Mouse (Mus musculus): Measurements from ENCODE around the gene Snd1.

Snd1 gene

GRCm38 (mm10) chr6:28866206-28866605 is 391.3 kb downstream of the Snd1 start:
- no peak for DNase-seq (ENCODE audit: low read depth, low spot score)

DNA sequence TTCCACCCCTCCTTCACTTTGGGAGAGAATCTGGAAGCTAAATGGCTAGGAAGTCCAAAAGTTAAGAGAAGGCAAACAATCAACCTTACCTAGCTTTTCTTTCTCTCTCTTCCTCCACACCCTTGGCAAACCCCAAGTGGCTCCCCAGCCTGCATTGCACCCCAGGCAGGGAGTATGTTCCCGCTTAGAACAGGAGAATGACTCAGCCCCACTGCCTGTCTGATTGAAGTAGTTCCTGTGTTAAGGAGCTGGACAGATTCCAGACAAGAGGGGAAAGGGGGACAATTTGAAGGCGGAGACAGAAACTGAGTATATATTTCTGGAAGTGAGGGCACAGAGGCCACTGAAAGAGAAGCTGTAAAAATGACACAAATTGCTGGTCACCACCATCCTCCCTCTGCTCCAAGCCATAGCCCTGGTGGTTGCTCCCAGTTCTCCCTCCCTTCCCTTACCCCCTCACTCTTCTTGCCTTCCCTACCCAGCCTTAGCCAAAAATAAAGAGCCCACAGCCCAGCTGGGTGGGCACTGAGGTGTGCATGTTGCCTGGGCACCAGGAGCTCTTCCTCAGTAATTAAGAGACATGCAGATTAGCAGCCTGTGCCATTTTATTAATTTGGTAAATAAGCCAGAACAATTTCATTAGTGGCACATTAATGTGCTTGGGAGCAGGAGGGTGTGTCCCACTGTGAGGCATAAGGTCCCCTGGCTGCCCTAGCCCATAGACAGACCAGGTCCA is 392.7 kb downstream of the Snd1 start:
- DNase-seq (ENCODE audit: low read depth, low spot score): no peak

- no peak for DNase-seq (ENCODE audit: low read depth, low spot score)
Observed at GRCm38 (mm10) chr6:28871725-28872420, 396.9 kb downstream of the Snd1 start.

DNA sequence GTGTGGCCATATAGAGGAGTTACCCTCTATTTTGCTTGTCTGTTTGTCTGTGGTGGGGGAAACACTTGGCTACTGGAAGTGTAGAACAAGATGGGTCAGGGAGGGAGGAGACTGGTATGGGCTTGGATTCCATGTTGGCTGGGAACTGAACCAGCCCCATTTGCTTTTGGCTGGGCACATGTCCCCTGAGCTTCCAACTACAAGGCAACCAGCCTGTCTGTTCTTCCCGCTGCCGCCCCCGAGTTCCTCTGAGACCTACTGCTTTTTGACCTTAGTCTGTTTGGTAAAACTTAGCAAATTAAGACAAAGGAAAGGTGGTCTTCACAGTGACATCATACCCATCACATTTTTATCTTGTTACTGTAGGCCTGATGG is 397.5 kb downstream of the Snd1 start:
- DNase-seq (ENCODE audit: low read depth, low spot score): no peak

- no peak for DNase-seq (ENCODE audit: low read depth, low spot score)
Observed at GRCm38 (mm10) chr6:28874053-28874452, 399.1 kb downstream of the Snd1 start.

DNA sequence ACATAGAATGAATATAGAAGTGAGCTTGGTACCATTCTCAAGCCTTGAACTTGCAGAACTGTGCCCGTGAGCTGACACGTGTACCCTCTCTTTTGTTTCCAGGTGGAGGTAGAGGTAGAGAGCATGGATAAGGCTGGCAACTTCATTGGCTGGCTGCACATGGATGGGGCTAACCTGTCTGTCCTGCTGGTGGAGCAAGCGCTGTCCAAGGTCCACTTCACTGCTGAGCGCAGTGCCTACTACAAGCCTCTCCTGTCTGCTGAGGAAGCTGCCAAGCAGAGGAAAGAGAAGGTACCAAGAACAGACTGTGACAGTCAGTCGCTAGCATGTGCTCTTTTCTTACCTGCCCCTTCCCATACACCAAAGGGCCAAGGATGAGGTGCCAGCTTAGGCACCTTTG is 399.8 kb downstream of the Snd1 start:
- DNase-seq (ENCODE audit: low read depth, low spot score): no peak

DNA sequence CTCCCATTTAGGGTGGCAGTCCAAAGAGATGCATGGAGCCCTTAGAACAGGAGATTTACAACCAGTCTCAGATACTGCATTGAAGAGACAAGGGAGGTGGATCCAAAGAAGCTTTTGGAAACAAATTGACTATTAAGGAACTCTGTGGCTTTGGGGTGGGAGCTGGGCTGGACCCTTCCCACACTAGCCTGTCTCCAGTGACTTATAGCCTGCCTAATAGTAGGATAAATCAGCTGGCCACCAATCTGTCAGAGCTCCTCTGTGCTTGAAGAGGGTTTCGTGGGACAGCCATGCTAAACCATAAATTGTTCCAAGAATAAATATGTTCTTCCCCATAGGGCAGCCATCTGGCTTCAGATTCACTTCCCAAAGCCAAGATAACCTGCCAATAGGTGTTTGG is 400.4 kb downstream of the Snd1 start:
- DNase-seq (ENCODE audit: low read depth, low spot score): no peak

GRCm38 (mm10) chr6:28876492-28876891 is 401.6 kb downstream of the Snd1 start:
- no peak for DNase-seq (ENCODE audit: low read depth, low spot score)

GRCm38 (mm10) chr6:28877945-28878666 is 403.2 kb downstream of the Snd1 start:
- peak; percentile 36 for DNase-seq (ENCODE audit: low read depth, low spot score)

DNA sequence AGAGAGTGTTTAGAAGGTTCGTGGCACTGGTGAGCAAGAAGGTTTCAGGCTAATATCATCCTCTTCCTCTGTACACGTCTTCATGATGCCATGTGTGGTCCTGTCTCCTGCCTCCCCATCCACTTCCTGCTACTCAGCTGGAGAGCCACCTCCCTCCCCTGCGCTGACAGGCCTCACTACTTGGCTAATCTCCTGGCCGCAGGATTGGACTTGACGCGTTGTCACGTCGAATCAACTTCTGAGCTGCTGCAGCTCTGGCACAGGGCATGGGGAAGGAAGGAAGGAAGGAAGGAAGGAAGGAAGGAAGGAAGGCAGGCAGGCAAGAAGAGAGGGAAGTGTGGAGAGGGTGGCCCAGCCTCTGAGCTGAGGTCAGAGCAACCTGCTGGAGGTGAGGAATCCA is 404.4 kb downstream of the Snd1 start:
- DNase-seq (ENCODE audit: low read depth, low spot score): no peak

- DNase-seq (ENCODE audit: low read depth, low spot score): no peak
Observed at GRCm38 (mm10) chr6:28880909-28881308, 406.0 kb downstream of the Snd1 start.

DNA sequence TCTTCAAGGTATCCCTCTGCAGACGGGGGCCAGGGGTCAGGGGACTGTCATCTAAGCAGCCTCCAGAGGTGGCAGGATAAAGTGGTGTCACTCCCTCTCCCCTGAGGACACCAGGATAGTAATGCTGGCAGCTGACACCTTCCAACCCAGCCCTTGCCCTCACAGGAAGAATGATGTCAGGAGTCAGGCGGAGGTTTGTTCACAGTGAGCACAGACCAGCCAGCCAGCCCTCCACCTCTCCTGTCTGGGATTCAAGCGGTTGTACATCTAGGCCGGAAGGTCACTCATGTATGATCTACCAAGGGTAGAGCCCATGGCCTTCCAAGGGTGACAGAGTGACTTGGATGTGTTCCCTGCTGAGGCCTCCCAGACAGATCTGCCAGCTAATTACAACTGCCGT is 408.6 kb downstream of the Snd1 start:
- no peak for DNase-seq (ENCODE audit: low read depth, low spot score)

GRCm38 (mm10) chr6:28886724-28887440 is 411.9 kb downstream of the Snd1 start:
- DNase-seq (ENCODE audit: low read depth, low spot score): no peak

- no peak for DNase-seq (ENCODE audit: low read depth, low spot score)
Observed at GRCm38 (mm10) chr6:28890426-28890825, 415.5 kb downstream of the Snd1 start.

DNA sequence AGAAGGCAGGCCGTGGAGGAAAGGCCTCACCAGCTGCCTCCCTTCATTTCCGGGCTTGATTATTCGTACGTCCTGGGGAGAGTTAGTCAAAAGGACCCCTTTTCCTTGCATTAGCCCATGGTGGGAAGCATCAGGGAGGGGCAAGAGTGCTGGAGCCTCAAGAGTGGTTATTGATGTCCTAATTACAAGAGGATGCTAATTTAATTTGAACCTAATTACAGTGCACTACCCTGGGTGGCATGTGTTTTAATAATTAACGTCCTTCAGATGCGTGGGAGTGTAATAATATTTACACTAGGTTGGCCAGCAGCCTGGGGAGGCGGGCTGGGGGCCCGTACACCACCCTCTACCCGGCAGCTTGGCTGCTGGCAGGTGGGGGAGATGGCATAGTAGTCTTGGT is 416.5 kb downstream of the Snd1 start:
- DNase-seq (ENCODE audit: low read depth, low spot score): no peak

GRCm38 (mm10) chr6:28895004-28895515 is 420.1 kb downstream of the Snd1 start:
- no peak for DNase-seq (ENCODE audit: low read depth, low spot score)

DNA sequence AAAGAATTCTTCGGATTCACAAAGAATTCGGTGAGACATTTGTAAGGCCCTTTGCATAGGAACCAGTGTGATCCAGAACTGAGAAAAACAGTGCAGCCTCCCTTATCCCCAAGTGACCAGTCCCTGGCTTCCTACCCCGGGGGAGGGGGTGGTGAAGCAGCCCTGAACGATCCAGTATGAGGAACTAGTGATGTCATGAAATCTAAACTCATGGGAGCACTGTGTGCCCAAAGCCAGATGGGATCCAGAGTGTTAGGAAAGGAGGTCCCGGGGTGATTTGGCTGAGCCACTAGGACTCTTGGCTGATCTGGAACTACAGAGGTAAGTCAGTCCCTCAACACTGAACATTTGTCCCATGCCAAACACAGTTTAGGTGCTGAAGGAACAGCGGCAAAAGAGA is 420.8 kb downstream of the Snd1 start:
- DNase-seq (ENCODE audit: low read depth, low spot score): no peak

DNA sequence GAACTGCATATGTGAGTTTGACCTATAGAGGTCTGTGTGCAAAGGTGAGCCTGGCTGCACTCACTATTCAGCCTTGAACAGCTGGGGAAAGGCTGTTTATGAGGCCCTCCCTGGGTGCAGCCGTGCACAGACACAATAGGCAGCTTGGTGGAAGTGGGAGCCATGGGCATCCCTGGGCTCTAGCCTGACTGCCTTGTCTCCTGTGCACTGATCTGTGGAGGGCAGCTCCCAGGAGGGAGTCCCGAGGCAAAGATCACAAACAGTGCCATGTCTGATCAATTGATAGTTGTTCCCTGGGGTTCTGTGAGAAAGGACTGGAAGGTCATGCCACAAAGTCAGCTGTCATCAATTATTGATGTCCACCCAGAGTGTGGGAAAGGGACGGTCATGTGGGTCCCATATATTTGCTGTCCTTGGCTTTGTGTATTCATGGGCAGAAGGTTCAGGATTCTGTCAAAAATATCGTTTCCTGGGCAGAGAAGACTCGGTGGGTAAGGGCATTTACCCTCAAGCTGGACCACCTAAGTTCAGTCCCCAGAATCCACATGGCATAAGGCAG is 421.9 kb downstream of the Snd1 start:
- DNase-seq (ENCODE audit: low read depth, low spot score): no peak

DNA sequence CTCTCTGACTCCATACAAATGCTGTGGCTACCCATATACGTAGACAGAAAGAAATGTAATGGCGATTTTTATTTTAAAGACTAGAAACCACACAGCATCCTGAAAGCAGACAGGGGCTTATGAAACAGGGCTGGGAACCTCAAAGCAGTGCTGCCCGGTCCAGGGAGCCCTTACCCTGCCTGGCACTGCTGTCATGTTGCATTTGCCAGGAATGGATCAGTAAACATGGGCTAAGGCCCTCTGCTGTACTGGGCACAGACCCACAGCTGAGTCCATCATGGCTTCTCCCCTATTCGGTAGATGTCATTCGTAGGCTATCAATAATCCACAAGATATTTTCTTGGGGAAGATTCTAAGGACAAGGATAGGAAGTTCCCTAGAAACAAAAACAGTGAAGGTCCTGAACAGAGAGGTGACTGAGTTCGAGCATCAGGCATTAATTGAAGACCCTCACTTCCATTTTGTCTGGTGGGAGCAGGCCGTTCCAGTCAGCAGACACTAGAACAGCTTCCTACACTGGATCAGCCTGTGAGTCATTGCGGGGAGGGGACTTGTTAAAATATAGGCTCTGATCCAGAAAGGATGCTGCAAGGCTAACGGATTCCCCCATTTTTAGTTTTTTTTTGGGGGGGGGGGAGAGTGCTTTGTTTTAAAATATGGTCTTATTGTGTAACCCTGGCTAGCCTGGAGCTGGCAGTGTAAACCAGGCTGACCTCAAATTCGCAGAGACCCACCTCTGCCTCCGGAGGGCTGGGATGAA is 422.6 kb downstream of the Snd1 start:
- DNase-seq (ENCODE audit: low read depth, low spot score): no peak

DNA sequence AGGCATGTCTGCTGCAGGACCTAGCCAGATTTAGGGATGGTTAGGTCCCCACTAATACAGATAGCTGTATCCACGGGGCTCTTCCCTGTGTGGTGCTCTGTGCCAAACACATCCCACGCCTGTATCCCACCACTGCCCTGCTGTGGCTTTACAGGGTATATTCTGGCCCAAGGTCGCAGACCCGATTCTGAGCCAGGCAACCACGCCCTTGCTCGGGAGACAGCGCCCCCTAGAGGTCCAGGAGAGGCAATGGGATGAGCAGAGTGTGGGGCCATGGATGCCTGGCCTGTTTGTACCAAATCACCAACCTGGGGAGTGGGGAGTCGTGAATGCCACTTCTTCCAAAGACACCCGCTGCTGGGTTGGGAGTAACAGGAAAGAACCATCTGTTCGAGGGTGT is 423.9 kb downstream of the Snd1 start:
- DNase-seq (ENCODE audit: low read depth, low spot score): peak; percentile 80

DNA sequence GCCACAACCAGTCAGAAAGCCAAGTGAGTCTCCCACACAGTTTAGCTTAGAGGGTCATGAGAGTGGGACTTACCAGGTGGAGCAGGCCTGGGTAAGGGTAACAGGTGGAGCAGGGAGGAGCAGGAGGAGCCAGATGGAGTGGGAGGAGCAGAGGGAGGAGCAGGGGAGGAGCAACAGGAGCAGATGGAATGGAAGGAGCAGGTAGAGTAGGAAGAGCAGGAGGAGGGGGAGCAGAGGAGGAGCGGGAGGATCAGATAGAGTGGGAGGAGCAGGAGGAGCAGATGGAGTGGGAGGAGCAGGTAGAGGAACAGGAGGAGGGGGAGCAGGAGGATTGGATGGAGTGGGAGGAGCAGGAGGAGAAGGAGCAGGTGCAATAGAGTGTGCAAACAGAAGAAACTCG is 427.6 kb downstream of the Snd1 start:
- peak; percentile 43 for DNase-seq (ENCODE audit: low read depth, low spot score)

Measured in R1 (cell line).